ENCODE assay signal across 8 mouse cellular contexts in genomic region chr7:37775502-37775901, GRCm38 (mm10). TPM values are rescaled to one million over a fixed set of nuclear protein-coding genes. Genes with fewer than 3 reads are reported as not detected.
DNase-seq lines count a peak whose midpoint lies in the region; ATAC-seq and TF ChIP-seq lines count a peak whose summit lies in the region.

No protein-coding gene starts in this region.

- H3K4me2 ChIP-seq in limb, embryonic 11.5 days (ENCODE audit: low read depth, severe bottlenecking), result no peak overlapping the region

- peak; percentile 65 for TF ChIP-seq CTCF in kidney, adult 2 months (conservative IDR thresholded peaks at IDR 0.05; ENCODE audit: insufficient read depth, insufficient read length, low read depth, low read length)
- TF ChIP-seq CTCF in cerebellum, adult 2 months (IDR thresholded peaks at IDR 0.05; ENCODE audit: borderline replicate concordance, insufficient read depth, low read depth, low read length), result peak; percentile 88

- ATAC-seq in limb, embryonic 11.5 days (ENCODE audit: insufficient number of reproducible peaks, low FRiP score, low TSS enrichment, low read depth), result no peak
- ATAC-seq in inflammation-experienced regulatory T-cells, adult 6 months, result no peak

- H3K27me3 ChIP-seq in kidney, adult 2 months (replicated peaks; ENCODE audit: control insufficient read depth, insufficient read depth, low read length), result peaks cover 15% of the 10 kb centered on the region
- H3K27me3 ChIP-seq in cerebellum, adult 2 months (ENCODE audit: control insufficient read depth, insufficient read depth, low read length), result no peaks in the 10 kb centered on the region
- peaks cover 35% of the 10 kb centered on the region for H3K27me3 ChIP-seq in limb, embryonic 11.5 days (ENCODE audit: control insufficient read depth, insufficient read depth, low read length)

- DNase-seq in kidney, adult 2 months, result peak; percentile 23
- DNase-seq in kidney, adult 11 months, result no peak
- DNase-seq in adrenal gland, adult (ENCODE audit: inconsistent age in 2 of 2, low spot score in 1 of 2), result peak; percentile 72 to 88
- peak; percentile 82 to 88 for DNase-seq in cerebellum, adult 2 months
- DNase-seq in gastrocnemius, postnatal 14 days, result peak; percentile 70
- DNase-seq in limb, embryonic 11.5 days (ENCODE audit: low spot score), result peak; percentile 85
- DNase-seq in ovary, adult 18-20 months (ENCODE audit: low spot score), result peak; percentile 17

- 6% methylated on average over 15 of the region's 15 CpGs for WGBS in kidney, adult 2 months
- 9% methylated on average over 15 of the region's 15 CpGs for WGBS in cerebellum, adult 2 months
- under 1% methylated on average over 15 of the region's 15 CpGs for WGBS in limb, embryonic 11.5 days

- H3K36me3 ChIP-seq in kidney, adult 2 months (ENCODE audit: control insufficient read depth, insufficient read depth, low read length), result no peaks in the 10 kb centered on the region
- no peaks in the 10 kb centered on the region for H3K36me3 ChIP-seq in limb, embryonic 11.5 days (ENCODE audit: control insufficient read depth, insufficient read depth, low read length)

- H3K4me3 ChIP-seq in kidney, adult 2 months (ENCODE audit: insufficient read depth, low read depth, low read length), result no peak overlapping the region
- no peak overlapping the region for H3K4me3 ChIP-seq in cerebellum, adult 2 months (replicated peaks; ENCODE audit: insufficient read depth, low read depth, low read length)
- H3K4me3 ChIP-seq in limb, embryonic 11.5 days (ENCODE audit: low read depth, low read length), result no peak overlapping the region

- no peaks in the 10 kb centered on the region for H3K4me1 ChIP-seq in kidney, adult 2 months (ENCODE audit: control insufficient read depth, insufficient read depth, low read length)
- 0 out of 2 replicates have a peak, but pooled peaks cover 3% of the 10 kb centered on the region for H3K4me1 ChIP-seq in cerebellum, adult 2 months (ENCODE audit: control insufficient read depth, insufficient read depth, low read length)
- 0 out of 2 replicates have a peak, but pooled peaks cover 2% of the 10 kb centered on the region for H3K4me1 ChIP-seq in limb, embryonic 11.5 days (ENCODE audit: control insufficient read depth, insufficient read depth, low read length)

- H3K9me3 ChIP-seq in limb, embryonic 11.5 days (ENCODE audit: control insufficient read depth, low read length), result no peaks in the 10 kb centered on the region

- no peak for TF ChIP-seq POLR2A in kidney, adult 2 months (IDR thresholded peaks at IDR 0.05; ENCODE audit: low read depth, low read length)
- TF ChIP-seq POLR2A in cerebellum, adult 2 months (IDR thresholded peaks at IDR 0.05; ENCODE audit: borderline replicate concordance, insufficient read depth, low read length), result no peak

- intact Hi-C loops in gastrocnemius, postnatal 14 days (cut with DNase I; ENCODE audit: low total_unique reads), result no loop called here

- H3K27ac ChIP-seq in kidney, adult 2 months (ENCODE audit: insufficient read depth, low read depth, low read length), result no peak overlapping the region
- H3K27ac ChIP-seq in cerebellum, adult 2 months (ENCODE audit: insufficient read depth, low read length), result no peak overlapping the region
- H3K27ac ChIP-seq in limb, embryonic 11.5 days (replicated peaks; ENCODE audit: low read depth, low read length), result no peak overlapping the region

- no peak overlapping the region for H3K9ac ChIP-seq in limb, embryonic 11.5 days (ENCODE audit: low read length)

RNA-seq across cellular contexts. Expression of gene Zfp536, which starts 2.1 kb away (rescaled TPM):
- polyA plus RNA-seq in kidney, adult 2 months (2012; rRNA removed), result 0.11 and 0.26 TPM in 2 replicates
- 38.5 and 40.0 TPM in 2 replicates for polyA plus RNA-seq in cerebellum, adult 2 months (2012; rRNA removed)
- 1 to 10 TPM; 2.2 to 2.7 TPM for total RNA-seq in gastrocnemius, postnatal 14 days (2021)
- polyA plus RNA-seq in limb, embryonic 11.5 days (2014; fragmentation: Nextera tagmentation; extraction: Ambion mirVana), result 1.9 and 2.6 TPM in 2 replicates
- under 1 TPM in 2 of 3 experiments, not detected in 1; 0.23 to 0.59 TPM for polyA plus RNA-seq in inflammation-experienced regulatory T-cells, adult 6 months (2017; shearing (Covaris generic))

Comparison
In these comparisons a context has a peak if more than half of its experiments do, and no peak if none do; other contexts are left out.
1. RNA of gene Zfp536, which starts 2.1 kb away (polyA plus RNA-seq): 38.5 to 40.0 TPM in cerebellum, adult 2 months; 1.9 to 2.6 TPM in limb, embryonic 11.5 days, 0.23 to 0.59 TPM in inflammation-experienced regulatory T-cells, adult 6 months and 0.11 to 0.26 TPM in kidney, adult 2 months; every median in the first group is over 10 times any median in the second.